Mouse (Mus musculus) heart, adult 2 months (tissue): ENCODE results near the gene Use1.

Source experiments
- CTCF ChIP-seq: fragments of 200-600 bp; IDR thresholded peaks from 2 replicates; pipeline ENCODE4 v1.8.1; 2022; ENCODE audit warnings: antibody characterized with exemption, mild to moderate bottlenecking, moderate library complexity
- POLR2A ChIP-seq: fragments of 200-500 bp; IDR thresholded peaks from 2 replicates; pipeline ENCODE4 v1.6.1; 2011; ENCODE audit warnings: mild to moderate bottlenecking, low read depth, low read length, control low read depth; ENCODE audit not compliant: insufficient read depth

- no peak for TF ChIP-seq POLR2A
- no peak for TF ChIP-seq CTCF
Measured at GRCm38 (mm10) chr8:71407441-71407840, 40.8 kb downstream of the Use1 start.
